ENCODE assay signal across 33 mouse cellular contexts in the genomic region with DNA sequence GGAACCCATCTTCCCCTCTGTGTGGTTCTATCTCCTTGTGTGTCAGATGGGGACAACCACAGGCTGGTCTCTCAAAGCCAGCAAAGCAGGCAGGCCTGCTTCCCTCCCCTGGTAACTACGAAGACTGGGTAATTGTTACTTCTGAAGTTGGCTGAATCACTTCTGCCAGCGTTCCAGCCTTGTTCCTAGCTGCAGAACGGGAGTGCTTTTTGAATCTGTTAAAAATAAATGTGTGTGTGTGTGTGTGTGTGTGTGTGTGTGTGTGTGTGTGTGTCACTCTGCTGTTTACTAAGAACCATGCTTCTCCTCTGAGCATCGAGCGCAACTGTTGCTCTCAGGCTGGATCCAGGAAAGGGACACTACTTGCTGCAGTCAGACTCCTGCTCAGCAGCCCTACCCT. TPM values are rescaled to one million over a fixed set of nuclear protein-coding genes. Genes with fewer than 3 reads are reported as not detected.
DNase-seq lines count a peak whose midpoint lies in the region; ATAC-seq and TF ChIP-seq lines count a peak whose summit lies in the region.
"Had no signal": no experiment of that assay in that cellular context is flagged by ENCODE, and none has a peak within 500 bp of the region (broad histone marks: within the 10 kb centered on the region; RNA-seq: fewer than 3 reads in every experiment).

No protein-coding gene starts in this region.

- TF ChIP-seq POLR2A in olfactory bulb, adult 2 months (IDR thresholded peaks at IDR 0.05; ENCODE audit: insufficient read depth, low read depth, low read length): no peak

- H3K27ac ChIP-seq in forebrain, postnatal 0 days (ENCODE audit: low read depth, low read length): 0 out of 2 replicates have a peak overlapping the region, but pooled peaks have one; percentile 3
- no peak overlapping the region for H3K27ac ChIP-seq in forebrain, embryonic 14.5 days (ENCODE audit: low read depth, low read length)
- peak overlapping the region; percentile 88 for H3K27ac ChIP-seq in olfactory bulb, adult 2 months (ENCODE audit: insufficient read depth, low read depth, low read length)
- H3K27ac ChIP-seq: embryonic facial prominence, embryonic 13.5 days; forebrain, embryonic 12.5 days; heart, embryonic 10.5 days; hindbrain, embryonic 14.5 days; limb, embryonic 13.5 days; liver, embryonic 13.5 days; neural tube, embryonic 13.5 days; stomach, embryonic 15.5 days had no signal

- no peak overlapping the region for H3K4me2 ChIP-seq in forebrain, postnatal 0 days (ENCODE audit: low read depth)
- no peak overlapping the region for H3K4me2 ChIP-seq in forebrain, embryonic 14.5 days (ENCODE audit: low read length)
- H3K4me2 ChIP-seq: embryonic facial prominence, embryonic 13.5 days; forebrain, embryonic 12.5 days; hindbrain, embryonic 14.5 days; limb, embryonic 13.5 days; liver, embryonic 13.5 days; neural tube, embryonic 13.5 days; stomach, embryonic 15.5 days had no signal

- peak; percentile 58 for DNase-seq in forebrain, postnatal 0 days
- no peak for DNase-seq in forebrain, embryonic 14.5 days (ENCODE audit: low spot score)
- DNase-seq in layer of hippocampus, postnatal 14 days (ENCODE audit: low spot score in 2 of 2): peak; percentile 48 to 75
- DNase-seq in right cerebral cortex, postnatal 4 days: peak; percentile 45
- DNase-seq in MN1 (ENCODE audit: low spot score): no peak
- DNase-seq in Muller cell, postnatal 12 days (ENCODE audit: inconsistent ontology term): no peak
- DNase-seq in urinary bladder, postnatal 10 days (ENCODE audit: low spot score): no peak
- DNase-seq: cerebellum, adult 18-20 months; cerebellum, postnatal 25 days; embryo, embryonic 11 days; gastrocnemius, postnatal 10 days; heart, postnatal 4 days; kidney, adult 18-20 months; kidney, postnatal 4 days; liver, embryonic 13.5 days; lung, adult 2 months; midbrain, embryonic 14.5 days; thymus, adult 18-20 months; thymus, postnatal 36 days had no signal

- no peak overlapping the region for H3K9ac ChIP-seq in forebrain, postnatal 0 days
- H3K9ac ChIP-seq in forebrain, embryonic 14.5 days (ENCODE audit: low read length): no peak overlapping the region
- H3K9ac ChIP-seq: embryonic facial prominence, embryonic 13.5 days; forebrain, embryonic 12.5 days; hindbrain, embryonic 14.5 days; limb, embryonic 13.5 days; liver, embryonic 13.5 days; neural tube, embryonic 13.5 days; stomach, embryonic 15.5 days had no signal

- no peaks in the 10 kb centered on the region for H3K27me3 ChIP-seq in forebrain, postnatal 0 days (ENCODE audit: insufficient read depth, low read length)
- H3K27me3 ChIP-seq in forebrain, embryonic 14.5 days (replicated peaks; ENCODE audit: control insufficient read depth, insufficient read depth, low read length): no peaks in the 10 kb centered on the region
- H3K27me3 ChIP-seq: forebrain, embryonic 12.5 days; limb, embryonic 13.5 days; liver, embryonic 13.5 days; neural tube, embryonic 13.5 days; stomach, embryonic 15.5 days had no signal

- 0 out of 2 replicates have a peak, but pooled peaks cover 3% of the 10 kb centered on the region for H3K4me1 ChIP-seq in forebrain, postnatal 0 days (ENCODE audit: insufficient read depth)
- H3K4me1 ChIP-seq in forebrain, embryonic 14.5 days (ENCODE audit: control insufficient read depth, insufficient read depth, low read length): 0 out of 2 replicates have a peak, but pooled peaks cover 2% of the 10 kb centered on the region
- H3K4me1 ChIP-seq in olfactory bulb, adult 2 months (ENCODE audit: control insufficient read depth, insufficient read depth, low read length): peaks cover 61% of the 10 kb centered on the region
- H3K4me1 ChIP-seq: liver, embryonic 13.5 days had no signal

- TF ChIP-seq CTCF in forebrain, postnatal 0 days (IDR thresholded peaks at IDR 0.05; ENCODE audit: low read depth): no peak
- TF ChIP-seq CTCF in olfactory bulb, adult 2 months (IDR thresholded peaks at IDR 0.05; ENCODE audit: insufficient read depth, low read depth, low read length): no peak

- no peak overlapping the region for H3K4me3 ChIP-seq in forebrain, postnatal 0 days (ENCODE audit: low read depth, low read length)
- H3K4me3 ChIP-seq in forebrain, embryonic 14.5 days (ENCODE audit: low read depth, low read length): no peak overlapping the region
- H3K4me3 ChIP-seq in olfactory bulb, adult 2 months (ENCODE audit: insufficient read depth, low read depth, low read length): no peak overlapping the region
- H3K4me3 ChIP-seq: embryonic facial prominence, embryonic 13.5 days; erythroblast, embryonic 14.5 days; forebrain, embryonic 12.5 days; heart, embryonic 10.5 days; left cerebral cortex, adult 2 months; limb, embryonic 13.5 days; liver, embryonic 13.5 days; megakaryocyte, embryonic 14.5 days; myocyte; neural tube, embryonic 13.5 days; stomach, embryonic 15.5 days had no signal

- H3K36me3 ChIP-seq in forebrain, postnatal 0 days (ENCODE audit: insufficient read depth): no peaks in the 10 kb centered on the region
- no peaks in the 10 kb centered on the region for H3K36me3 ChIP-seq in forebrain, embryonic 14.5 days (ENCODE audit: control insufficient read depth, insufficient read depth, low read length)
- H3K36me3 ChIP-seq: embryonic facial prominence, embryonic 13.5 days; forebrain, embryonic 12.5 days; heart, embryonic 10.5 days; limb, embryonic 13.5 days; liver, embryonic 13.5 days; neural tube, embryonic 13.5 days; stomach, embryonic 15.5 days had no signal

- no peaks in the 10 kb centered on the region for H3K9me3 ChIP-seq in forebrain, postnatal 0 days (ENCODE audit: low read length)
- H3K9me3 ChIP-seq in forebrain, embryonic 14.5 days (replicated peaks; ENCODE audit: control insufficient read depth, low read length): no peaks in the 10 kb centered on the region
- H3K9me3 ChIP-seq: embryonic facial prominence, embryonic 13.5 days; forebrain, embryonic 12.5 days; heart, embryonic 10.5 days; limb, embryonic 13.5 days; liver, embryonic 13.5 days; megakaryocyte, embryonic 14.5 days; neural tube, embryonic 13.5 days; stomach, embryonic 15.5 days had no signal

- peak; percentile 44; the same call in 1 of the 2 replicates for ATAC-seq in forebrain, postnatal 0 days
- ATAC-seq in forebrain, embryonic 14.5 days: no peak
- ATAC-seq: inflammation-experienced regulatory T-cells, adult 6 months had no signal

- 35% methylated on average over 5 of the region's 5 CpGs for WGBS in forebrain, postnatal 0 days
- 60% methylated on average over 5 of the region's 5 CpGs for WGBS in forebrain, embryonic 14.5 days
- 10% methylated on average over 5 of the region's 5 CpGs for WGBS in olfactory bulb, adult 2 months

RNA-seq across cellular contexts. Expression of a gene that starts 1.2 kb away (rescaled TPM):
- 0.05 and 0.15 TPM in 2 replicates for total RNA-seq in forebrain, postnatal 0 days (2014; rRNA removed)
- 0.09 and 0.15 TPM in 2 replicates for polyA plus RNA-seq in forebrain, postnatal 0 days (2015; fragmentation: Nextera tagmentation; extraction: Ambion mirVana)
- not detected in 2 replicates for polyA plus RNA-seq in forebrain, embryonic 14.5 days (2014; fragmentation: Nextera tagmentation; extraction: Ambion mirVana)
- total RNA-seq in layer of hippocampus, postnatal 14 days (2021): under 1 TPM; 0.48 to 0.91 TPM
- not detected in 2 replicates for polyA plus RNA-seq in olfactory bulb, adult 2 months (2012; ENCODE audit: insufficient read depth, insufficient read length, low replicate concordance, missing spikeins)
- total RNA-seq: granulocyte monocyte progenitor cell, adult 5-6 weeks had no signal
- polyA plus RNA-seq: erythroblast, embryonic 14.5 days; forebrain, embryonic 12.5 days had no signal

RNA-seq across cellular contexts. Expression of a gene that starts 21.6 kb away (rescaled TPM):
- total RNA-seq in forebrain, postnatal 0 days (2014; rRNA removed): 7.5 and 7.8 TPM in 2 replicates
- polyA plus RNA-seq in forebrain, postnatal 0 days (2015; fragmentation: Nextera tagmentation; extraction: Ambion mirVana): 23.9 and 26.2 TPM in 2 replicates
- polyA plus RNA-seq in forebrain, embryonic 14.5 days (2014; fragmentation: Nextera tagmentation; extraction: Ambion mirVana): 2.4 and 3.2 TPM in 2 replicates
- total RNA-seq in layer of hippocampus, postnatal 14 days (2021): 100 to 1,000 TPM; 110 to 119 TPM
- polyA plus RNA-seq in olfactory bulb, adult 2 months (2012; ENCODE audit: insufficient read depth, insufficient read length, low replicate concordance, missing spikeins): 155 TPM in 1 of 2 replicates, not detected in the other
- total RNA-seq: granulocyte monocyte progenitor cell, adult 5-6 weeks had no signal
- polyA plus RNA-seq: erythroblast, embryonic 14.5 days; inflammation-experienced regulatory T-cells, adult 6 months had no signal

Comparison
In these comparisons a context has a peak if more than half of its experiments do, and no peak if none do; other contexts are left out.
1. DNase-seq: peak in forebrain, postnatal 0 days (single experiment), layer of hippocampus, postnatal 14 days (2 of 2) and right cerebral cortex, postnatal 4 days (single experiment); none in forebrain, embryonic 14.5 days (single experiment), MN1 (single experiment), Muller cell, postnatal 12 days (single experiment) and urinary bladder, postnatal 10 days (single experiment).